Mouse (Mus musculus): ENCODE data around the gene Ube2d2b. TPM values are rescaled to one million over a fixed set of nuclear protein-coding genes. Genes with fewer than 3 reads are reported as not detected.

Ube2d2b gene
- polyA plus RNA-seq, 1 experiment = not detected

- H3K4me3 ChIP-seq (ENCODE audit: insufficient read depth, low read length) = no peak overlapping the region; the same call in 1 of the 2 replicates
- no peak overlapping the region for H3K27ac ChIP-seq (ENCODE audit: insufficient read depth, low read length)
- no peak for TF ChIP-seq POLR2A (IDR thresholded peaks at IDR 0.05; ENCODE audit: extremely low read depth, insufficient read depth, low read length)
- TF ChIP-seq CTCF (IDR thresholded peaks at IDR 0.05; ENCODE audit: extremely low read depth, insufficient read depth, low read length) = no peak
- peaks cover 4% of the 10 kb centered on the region for H3K4me1 ChIP-seq (ENCODE audit: control insufficient read depth, insufficient read depth, low read length)
Observed at GRCm38 (mm10) chr5:107869701-107870100, 39.8 kb downstream of the Ube2d2b start.

- H3K27ac ChIP-seq (ENCODE audit: insufficient read depth, low read length) = no peak overlapping the region
- peak overlapping the region; percentile 33 for H3K4me3 ChIP-seq (ENCODE audit: insufficient read depth, low read length)
- peaks cover 2% of the 10 kb centered on the region; the same call in 1 of the 2 replicates for H3K4me1 ChIP-seq (ENCODE audit: control insufficient read depth, insufficient read depth, low read length)
- TF ChIP-seq CTCF (IDR thresholded peaks at IDR 0.05; ENCODE audit: extremely low read depth, insufficient read depth, low read length) (no peak), POLR2A (IDR thresholded peaks at IDR 0.05; ENCODE audit: extremely low read depth, insufficient read depth, low read length) (no peak)
Observed at GRCm38 (mm10) chr5:107873330-107873729, 43.4 kb downstream of the Ube2d2b start.

GRCm38 (mm10) chr5:107873886-107874302, 44.0 kb downstream of the Ube2d2b start:
- Histone ChIP-seq H3K27ac (ENCODE audit: insufficient read depth, low read length) (0 out of 2 replicates have a peak overlapping the region, but pooled peaks have one; percentile 0), H3K4me3 (ENCODE audit: insufficient read depth, low read length) (peak overlapping the region; percentile 33), H3K4me1 (ENCODE audit: control insufficient read depth, insufficient read depth, low read length) (peaks cover 2% of the 10 kb centered on the region; the same call in 1 of the 2 replicates)
- TF ChIP-seq CTCF (IDR thresholded peaks at IDR 0.05; ENCODE audit: extremely low read depth, insufficient read depth, low read length) (no peak), POLR2A (IDR thresholded peaks at IDR 0.05; ENCODE audit: extremely low read depth, insufficient read depth, low read length) (peak; percentile 63; the same call in 1 of the 2 replicates)

- 0 out of 2 replicates have a peak within 1 kb of the TSS, but pooled peaks have one; percentile 0 for H3K27ac ChIP-seq (ENCODE audit: insufficient read depth, low read length)
- H3K4me1 ChIP-seq (ENCODE audit: control insufficient read depth, insufficient read depth, low read length) = peaks cover 2% of the 10 kb centered on the region; the same call in 1 of the 2 replicates
- H3K4me3 ChIP-seq (ENCODE audit: insufficient read depth, low read length) = peak within 1 kb of the TSS; percentile 33
- TF ChIP-seq CTCF (IDR thresholded peaks at IDR 0.05; ENCODE audit: extremely low read depth, insufficient read depth, low read length) (no peak), POLR2A (IDR thresholded peaks at IDR 0.05; ENCODE audit: extremely low read depth, insufficient read depth, low read length) (0 out of 2 replicates have a peak, but pooled peaks have one; percentile 10)
Observed at GRCm38 (mm10) chr5:107874561-107875260, 44.8 kb downstream of the Ube2d2b start, which contains the start of gene Evi5. Gene Evi5, minus strand, starts transcription at chr5:107875107.

- peaks cover 2% of the 10 kb centered on the region; the same call in 1 of the 2 replicates for H3K4me1 ChIP-seq (ENCODE audit: control insufficient read depth, insufficient read depth, low read length)
- TF ChIP-seq POLR2A (IDR thresholded peaks at IDR 0.05; ENCODE audit: extremely low read depth, insufficient read depth, low read length) = 0 out of 2 replicates have a peak, but pooled peaks have one; percentile 1
- no peak for TF ChIP-seq CTCF (IDR thresholded peaks at IDR 0.05; ENCODE audit: extremely low read depth, insufficient read depth, low read length)
Observed at GRCm38 (mm10) chr5:107875261-107875611, 45.3 kb downstream of the Ube2d2b start.

GRCm38 (mm10) chr5:107877053-107877452, 47.2 kb downstream of the Ube2d2b start:
- H3K4me3 ChIP-seq (ENCODE audit: insufficient read depth, low read length) = no peak overlapping the region
- no peak overlapping the region for H3K27ac ChIP-seq (ENCODE audit: insufficient read depth, low read length)
- H3K4me1 ChIP-seq (ENCODE audit: control insufficient read depth, insufficient read depth, low read length) = peaks cover 2% of the 10 kb centered on the region; the same call in 1 of the 2 replicates
- no peak for TF ChIP-seq CTCF (IDR thresholded peaks at IDR 0.05; ENCODE audit: extremely low read depth, insufficient read depth, low read length)
- TF ChIP-seq POLR2A (IDR thresholded peaks at IDR 0.05; ENCODE audit: extremely low read depth, insufficient read depth, low read length) = no peak

More at GRCm38 (mm10) chr5:107875261-107875611, 45.3 kb downstream of the Ube2d2b start:
- H3K4me3 ChIP-seq (ENCODE audit: insufficient read depth, low read length) = peak overlapping the region; percentile 33; the same call in 1 of the 2 replicates
- H3K27ac ChIP-seq (ENCODE audit: insufficient read depth, low read length) = no peak overlapping the region

GRCm38 (mm10) chr5:107880710-107881109, 50.8 kb downstream of the Ube2d2b start:
- H3K4me1 ChIP-seq (ENCODE audit: control insufficient read depth, insufficient read depth, low read length) = no peaks in the 10 kb centered on the region
- no peak overlapping the region for H3K27ac ChIP-seq (ENCODE audit: insufficient read depth, low read length)
- no peak overlapping the region for H3K4me3 ChIP-seq (ENCODE audit: insufficient read depth, low read length)
- TF ChIP-seq CTCF (IDR thresholded peaks at IDR 0.05; ENCODE audit: extremely low read depth, insufficient read depth, low read length) (no peak), POLR2A (IDR thresholded peaks at IDR 0.05; ENCODE audit: extremely low read depth, insufficient read depth, low read length) (no peak)

Other genes with a start within 250 kb of the Ube2d2b start
- gene Rpap2, start 232.7 kb upstream of the Ube2d2b start, polyA plus RNA-seq (2012; rRNA removed) = 15.2 TPM in 2 replicates
- gene Glmn, start 232.2 kb upstream of the Ube2d2b start, polyA plus RNA-seq (2012; rRNA removed) = 17.0 and 17.6 TPM in 2 replicates
- 0.11 TPM in 1 of 2 replicates, not detected in the other for gene Gfi1, start 104.1 kb upstream of the Ube2d2b start, polyA plus RNA-seq (2012; rRNA removed)
- gene Evi5, start 45.0 kb downstream of the Ube2d2b start, polyA plus RNA-seq (2012; rRNA removed) = 56.9 and 64.6 TPM in 2 replicates
- gene Rpl5, start 70.4 kb downstream of the Ube2d2b start, polyA plus RNA-seq (2012; rRNA removed) = 82.5 and 92.9 TPM in 2 replicates
- gene Fam69a, start 157.0 kb downstream of the Ube2d2b start, polyA plus RNA-seq (2012; rRNA removed) = 17.3 and 19.7 TPM in 2 replicates
- 53.8 and 54.4 TPM in 2 replicates for gene Mtf2, start 235.6 kb downstream of the Ube2d2b start, polyA plus RNA-seq (2012; rRNA removed)

All from cortical plate, adult 2 months (tissue).